Mouse (Mus musculus): ENCODE results near the gene Me3. TPM values are rescaled to one million over a fixed set of nuclear protein-coding genes. Genes with fewer than 3 reads are reported as not detected.

Me3 gene
- polyA plus RNA-seq (2015; fragmentation: Nextera tagmentation; extraction: Ambion mirVana), result 0.16 and 0.26 TPM in 2 replicates

GRCm38 (mm10) chr7:89632342-89633251, at the start of gene Me3:
Gene Me3 (plus strand): TSS chr7:89632392.
- no peak for DNase-seq (ENCODE audit: low spot score)

- DNase-seq (ENCODE audit: low spot score), result no peak
Observed at GRCm38 (mm10) chr7:89590039-89590438, 42.2 kb upstream of the Me3 start.

GRCm38 (mm10) chr7:89590542-89591251, 41.5 kb upstream of the Me3 start:
- no peak for DNase-seq (ENCODE audit: low spot score)

GRCm38 (mm10) chr7:89595813-89596212, 36.4 kb upstream of the Me3 start:
- DNase-seq (ENCODE audit: low spot score), result no peak

GRCm38 (mm10) chr7:89605589-89606536, 26.3 kb upstream of the Me3 start:
- no peak for DNase-seq (ENCODE audit: low spot score)

- no peak for DNase-seq (ENCODE audit: low spot score)
Observed at GRCm38 (mm10) chr7:89607329-89607728, 24.9 kb upstream of the Me3 start.

GRCm38 (mm10) chr7:89611236-89611635, 21.0 kb upstream of the Me3 start:
- no peak for DNase-seq (ENCODE audit: low spot score)

GRCm38 (mm10) chr7:89616235-89616634, 16.0 kb upstream of the Me3 start:
- DNase-seq (ENCODE audit: low spot score), result no peak

- DNase-seq (ENCODE audit: low spot score), result no peak
Observed at GRCm38 (mm10) chr7:89623331-89623730, 8.9 kb upstream of the Me3 start.

- DNase-seq (ENCODE audit: low spot score), result no peak
Observed at GRCm38 (mm10) chr7:89627393-89627792, 4.8 kb upstream of the Me3 start.

- no peak for DNase-seq (ENCODE audit: low spot score)
Observed at GRCm38 (mm10) chr7:89628006-89628405, 4.2 kb upstream of the Me3 start.

GRCm38 (mm10) chr7:89629006-89629405, 3.2 kb upstream of the Me3 start:
- DNase-seq (ENCODE audit: low spot score), result no peak

- DNase-seq (ENCODE audit: low spot score), result no peak
Observed at GRCm38 (mm10) chr7:89629914-89630313, 2.3 kb upstream of the Me3 start.

- no peak for DNase-seq (ENCODE audit: low spot score)
Observed at GRCm38 (mm10) chr7:89630796-89631195, 1.4 kb upstream of the Me3 start.

GRCm38 (mm10) chr7:89640533-89640932, 8.3 kb downstream of the Me3 start:
- DNase-seq (ENCODE audit: low spot score), result no peak

- DNase-seq (ENCODE audit: low spot score), result no peak
Observed at GRCm38 (mm10) chr7:89640944-89641661, 8.9 kb downstream of the Me3 start.

GRCm38 (mm10) chr7:89645015-89645414, 12.8 kb downstream of the Me3 start:
- no peak for DNase-seq (ENCODE audit: low spot score)

- DNase-seq (ENCODE audit: low spot score), result no peak
Observed at GRCm38 (mm10) chr7:89647864-89648263, 15.7 kb downstream of the Me3 start.

GRCm38 (mm10) chr7:89657183-89657582, 25.0 kb downstream of the Me3 start:
- no peak for DNase-seq (ENCODE audit: low spot score)

GRCm38 (mm10) chr7:89657692-89658212, 25.6 kb downstream of the Me3 start:
- DNase-seq (ENCODE audit: low spot score), result no peak

Measured in thymus, postnatal 0 days (tissue).